Mouse (Mus musculus) neural tube, embryonic 11.5 days (tissue): ENCODE results near the gene Mgat4b. TPM values are rescaled to one million over a fixed set of nuclear protein-coding genes. Genes with fewer than 3 reads are reported as not detected.
A peak's percentile ranks its signal among the peaks of the same experiment; 100 is the strongest.

ENCODE experiments used
- ATAC-seq: fragments of 200-750 bp; cut with Nextera tagmentation; 2 replicates; pipeline ENCODE4 v1.8.0; 2017; ENCODE audit warnings: moderate number of reproducible peaks, mild to moderate bottlenecking, moderate TSS enrichment, moderate library complexity; ENCODE audit not compliant: insufficient read depth, low FRiP score, low TSS enrichment
- DNase-seq: peaks from one replicate; pipeline ENCODE4 v3.0.0-alpha.2; 2015; ENCODE audit warnings: low spot score
- H3K27ac ChIP-seq: fragments of 300-500 bp; sonication (generic); 2 replicates; pipeline ENCODE4 v1.5.1; 2014; ENCODE audit warnings: low read depth, mild to moderate bottlenecking, low read length
- H3K27me3 ChIP-seq: fragments of 300-500 bp; sonication (generic); 2 replicates; pipeline ENCODE4 v1.6.1; 2014; ENCODE audit warnings: mild to moderate bottlenecking, low read length, mixed read lengths; ENCODE audit not compliant: control insufficient read depth, insufficient read depth
- H3K36me3 ChIP-seq: fragments of 300-500 bp; sonication (generic); 2 replicates; pipeline ENCODE4 v1.6.1; 2014; ENCODE audit warnings: mild to moderate bottlenecking, low read length, moderate library complexity, mixed read lengths; ENCODE audit not compliant: control insufficient read depth, insufficient read depth
- H3K4me1 ChIP-seq: fragments of 300-500 bp; sonication (generic); 2 replicates; pipeline ENCODE4 v1.6.1; 2014; ENCODE audit warnings: low read length, mixed read lengths; ENCODE audit not compliant: control insufficient read depth, insufficient read depth
- H3K4me2 ChIP-seq: fragments of 300-500 bp; sonication (generic); 2 replicates; pipeline ENCODE4 v1.6.1; 2014; ENCODE audit warnings: low read depth, mild to moderate bottlenecking, moderate library complexity
- H3K4me3 ChIP-seq: fragments of 300-500 bp; sonication (generic); 2 replicates; pipeline ENCODE4 v1.5.1; 2014; ENCODE audit warnings: low read depth, low read length
- H3K9ac ChIP-seq: fragments of 300-500 bp; sonication (generic); 2 replicates; pipeline ENCODE4 v1.6.1; 2014; ENCODE audit warnings: mild to moderate bottlenecking, low read length
- H3K9me3 ChIP-seq: fragments of 300-500 bp; sonication (generic); 2 replicates; pipeline ENCODE4 v1.6.1; 2016; ENCODE audit warnings: low read length; ENCODE audit not compliant: control insufficient read depth
- WGBS: fragments of 180-500 bp; shearing (Covaris S2); extraction: QIAGEN DNeasy Blood & Tissue Kit; methylation state at CpG from one replicate; pipeline ENCODE4 v1.1.7; 2014; 5-methylcytosine and 5-hydroxymethylcytosine counted together
- polyA plus RNA-seq: library from polyadenylated mRNA; unstranded; fragments of >200 nt; fragmentation: Nextera tagmentation; extraction: Ambion mirVana; gene quantifications from 2 replicates; pipeline ENCODE4 v1.2.1, GENCODE M21; 2014

Mgat4b gene
- polyA plus RNA-seq, 1 experiment from 2014 or later, result 25.1 TPM

DNA sequence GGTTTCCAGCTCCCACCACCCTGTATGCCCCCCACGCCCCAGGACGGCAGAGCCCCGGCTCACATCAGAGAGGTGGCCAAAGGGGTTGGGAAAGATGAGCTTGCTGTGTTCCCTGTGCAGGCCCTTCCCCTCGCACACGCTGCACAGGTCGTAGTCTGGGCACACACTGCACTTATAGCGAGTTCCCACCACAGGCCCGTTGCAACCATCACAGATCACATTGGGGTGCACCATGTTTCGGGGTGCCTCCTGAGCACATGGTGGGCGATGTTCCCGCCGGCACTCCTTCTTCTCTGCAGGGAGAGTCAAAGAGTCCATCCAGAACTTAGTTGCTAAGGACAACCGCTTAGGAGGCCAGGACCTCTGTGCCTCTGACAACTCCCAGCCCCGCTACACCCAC lies 3.3 kb upstream of the Mgat4b start:
- Histone ChIP-seq H3K9ac (no peak overlapping the region), H3K27me3 (no peaks in the 10 kb centered on the region), H3K4me3 (no peak overlapping the region), H3K9me3 (no peaks in the 10 kb centered on the region), H3K4me2 (no peak overlapping the region; the same call in 1 of the 2 replicates), H3K4me1 (peaks cover 2% of the 10 kb centered on the region; the same call in 1 of the 2 replicates), H3K36me3 (peaks cover 25% of the 10 kb centered on the region), H3K27ac (no peak overlapping the region)
- DNase-seq (no peak), ATAC-seq (no peak)
- WGBS, result 96% methylated on average over 14 of the region's 14 CpGs

DNA sequence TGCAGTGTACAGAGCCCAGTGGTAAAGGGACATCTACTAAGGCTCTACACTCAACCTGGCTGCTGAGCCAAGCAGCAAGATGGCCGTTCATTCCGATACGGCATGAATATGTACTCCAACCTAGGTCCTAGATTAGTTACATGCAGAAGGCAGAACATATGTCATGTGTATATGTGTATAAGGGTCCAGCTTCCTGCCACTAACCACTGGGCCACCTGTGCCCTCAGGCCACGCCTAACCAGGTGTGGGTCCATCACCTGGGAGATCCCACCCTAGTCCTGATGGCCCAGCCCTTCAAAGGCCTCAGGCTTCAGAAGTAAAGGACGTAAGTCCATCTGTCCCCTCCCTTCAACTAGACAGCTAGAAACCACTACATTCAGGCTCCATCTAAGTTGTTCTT lies 2.7 kb upstream of the Mgat4b start:
- Histone ChIP-seq H3K36me3 (peaks cover 20% of the 10 kb centered on the region), H3K4me3 (no peak overlapping the region), H3K27ac (no peak overlapping the region), H3K9me3 (no peaks in the 10 kb centered on the region), H3K9ac (no peak overlapping the region), H3K27me3 (no peaks in the 10 kb centered on the region), H3K4me2 (no peak overlapping the region), H3K4me1 (peaks cover 2% of the 10 kb centered on the region; the same call in 1 of the 2 replicates)
- WGBS, result 91% methylated on average over 5 of the region's 5 CpGs
- DNase-seq (no peak), ATAC-seq (no peak)

DNA sequence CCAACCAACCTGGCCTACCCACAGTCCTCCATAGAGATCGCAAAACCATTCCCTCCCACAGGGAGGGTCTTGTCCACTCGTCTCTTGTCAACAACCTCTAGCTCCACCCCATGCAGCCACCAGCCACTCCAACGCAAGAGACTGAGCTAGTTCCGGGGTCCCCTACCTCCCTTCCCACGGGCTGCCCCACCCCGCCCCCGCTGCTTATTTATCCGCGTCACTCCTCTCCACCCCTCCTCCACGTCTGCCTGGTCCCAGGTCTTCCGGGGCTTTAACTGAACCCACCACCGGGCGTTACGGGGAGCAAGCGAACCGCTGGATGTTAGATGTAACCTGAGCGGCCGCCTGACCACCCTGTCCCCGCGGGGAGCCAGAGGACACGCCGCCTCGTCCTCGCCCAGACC lies 587 bp upstream of the Mgat4b start:
- under 1% methylated on average over 24 of the region's 24 CpGs for WGBS
- peak overlapping the region; percentile 91 for H3K9ac ChIP-seq
- no peaks in the 10 kb centered on the region for H3K27me3 ChIP-seq
- peak overlapping the region; percentile 61 for H3K4me2 ChIP-seq
- H3K36me3 ChIP-seq, result peaks cover 11% of the 10 kb centered on the region
- peak; percentile 91 for DNase-seq
- peak overlapping the region; percentile 83 for H3K4me3 ChIP-seq
- H3K9me3 ChIP-seq, result no peaks in the 10 kb centered on the region
- H3K27ac ChIP-seq, result peak overlapping the region; percentile 92
- peaks cover 2% of the 10 kb centered on the region; the same call in 1 of the 2 replicates for H3K4me1 ChIP-seq
- ATAC-seq, result peak; percentile 92

DNA sequence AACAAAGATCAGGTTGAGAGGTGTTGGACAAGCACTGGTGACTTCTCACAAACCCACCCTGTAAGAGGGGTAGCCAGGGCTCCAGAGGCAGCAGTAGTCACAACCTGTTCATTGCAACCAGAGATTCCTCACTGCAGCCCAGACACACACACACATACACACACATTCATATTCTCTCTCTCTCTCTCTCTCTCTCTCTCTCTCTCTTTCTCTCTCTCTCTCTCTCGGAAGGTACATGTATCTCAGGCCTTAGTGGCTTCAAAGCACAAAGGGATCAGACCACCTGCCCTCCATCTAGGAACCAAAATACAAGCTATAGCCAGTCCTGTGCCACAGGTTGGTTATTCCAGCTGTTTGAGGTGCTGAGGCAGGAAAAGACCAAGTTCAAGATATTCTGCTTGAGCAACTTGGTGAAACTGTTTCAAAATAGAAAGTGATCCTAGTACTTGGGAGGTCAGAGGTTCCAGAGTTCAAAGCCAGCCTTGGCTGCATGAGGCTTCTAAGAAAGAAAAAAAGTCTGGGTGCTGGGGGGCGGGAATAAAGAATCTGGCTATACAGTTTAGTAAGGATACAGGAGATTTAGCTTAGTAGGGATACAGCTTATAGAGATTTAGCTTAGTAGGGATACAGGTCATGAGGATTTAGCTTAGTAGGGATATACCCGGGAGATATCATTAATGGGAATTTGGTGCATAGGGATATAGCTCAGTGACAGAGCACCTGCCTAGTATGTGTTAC lies 801 bp downstream of the Mgat4b start:
- DNase-seq (no peak), ATAC-seq (no peak)
- peak overlapping the region; percentile 83; the same call in 1 of the 2 replicates for H3K4me3 ChIP-seq
- no peaks in the 10 kb centered on the region for H3K9me3 ChIP-seq
- H3K4me1 ChIP-seq, result peaks cover 2% of the 10 kb centered on the region; the same call in 1 of the 2 replicates
- WGBS, result 92% methylated on average over 3 of the region's 3 CpGs
- peak overlapping the region; percentile 61; the same call in 1 of the 2 replicates for H3K4me2 ChIP-seq
- no peaks in the 10 kb centered on the region for H3K27me3 ChIP-seq
- H3K9ac ChIP-seq, result no peak overlapping the region
- H3K27ac ChIP-seq, result no peak overlapping the region; the same call in 1 of the 2 replicates
- peaks cover 11% of the 10 kb centered on the region for H3K36me3 ChIP-seq

DNA sequence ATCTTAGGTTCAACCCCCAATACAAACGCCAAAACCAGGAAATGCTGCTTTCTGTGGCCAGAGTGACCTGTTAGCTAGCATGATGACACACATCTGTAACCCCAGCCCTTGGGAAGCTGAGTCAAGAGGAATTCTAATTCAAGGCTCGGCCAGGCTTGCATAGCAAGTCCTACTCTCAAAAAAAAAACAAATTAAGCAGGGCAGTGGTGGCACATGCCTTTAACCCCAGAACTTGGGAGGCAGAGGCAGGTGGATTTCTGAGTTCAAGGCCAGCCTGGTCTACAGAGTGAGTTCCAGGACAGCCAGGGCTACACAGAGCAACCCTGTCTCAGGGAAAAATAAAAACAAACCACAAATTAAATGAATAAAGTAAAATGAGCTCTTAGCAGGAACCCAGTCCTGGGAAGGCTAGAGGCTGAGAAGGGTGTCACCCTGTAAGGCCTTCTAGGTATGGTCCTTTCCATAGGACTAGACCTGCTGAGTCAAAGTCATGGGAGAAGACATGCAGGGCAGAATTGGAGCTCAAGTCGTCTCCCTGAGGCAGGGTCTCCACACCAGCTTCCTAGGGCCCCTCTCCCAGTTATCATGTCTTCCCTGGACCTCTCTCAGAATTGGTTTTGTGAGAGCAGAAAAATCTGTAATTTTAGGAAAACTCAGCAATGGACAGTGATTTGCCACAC lies 1.5 kb downstream of the Mgat4b start:
- DNase-seq (no peak), ATAC-seq (no peak)
- 82% methylated on average over 3 of the region's 3 CpGs for WGBS
- H3K9me3 ChIP-seq, result no peaks in the 10 kb centered on the region
- H3K4me2 ChIP-seq, result no peak overlapping the region
- no peak overlapping the region for H3K9ac ChIP-seq
- peaks cover 5% of the 10 kb centered on the region; the same call in 1 of the 2 replicates for H3K36me3 ChIP-seq
- peaks cover 2% of the 10 kb centered on the region; the same call in 1 of the 2 replicates for H3K4me1 ChIP-seq
- no peaks in the 10 kb centered on the region for H3K27me3 ChIP-seq
- H3K4me3 ChIP-seq, result no peak overlapping the region
- H3K27ac ChIP-seq, result no peak overlapping the region

DNA sequence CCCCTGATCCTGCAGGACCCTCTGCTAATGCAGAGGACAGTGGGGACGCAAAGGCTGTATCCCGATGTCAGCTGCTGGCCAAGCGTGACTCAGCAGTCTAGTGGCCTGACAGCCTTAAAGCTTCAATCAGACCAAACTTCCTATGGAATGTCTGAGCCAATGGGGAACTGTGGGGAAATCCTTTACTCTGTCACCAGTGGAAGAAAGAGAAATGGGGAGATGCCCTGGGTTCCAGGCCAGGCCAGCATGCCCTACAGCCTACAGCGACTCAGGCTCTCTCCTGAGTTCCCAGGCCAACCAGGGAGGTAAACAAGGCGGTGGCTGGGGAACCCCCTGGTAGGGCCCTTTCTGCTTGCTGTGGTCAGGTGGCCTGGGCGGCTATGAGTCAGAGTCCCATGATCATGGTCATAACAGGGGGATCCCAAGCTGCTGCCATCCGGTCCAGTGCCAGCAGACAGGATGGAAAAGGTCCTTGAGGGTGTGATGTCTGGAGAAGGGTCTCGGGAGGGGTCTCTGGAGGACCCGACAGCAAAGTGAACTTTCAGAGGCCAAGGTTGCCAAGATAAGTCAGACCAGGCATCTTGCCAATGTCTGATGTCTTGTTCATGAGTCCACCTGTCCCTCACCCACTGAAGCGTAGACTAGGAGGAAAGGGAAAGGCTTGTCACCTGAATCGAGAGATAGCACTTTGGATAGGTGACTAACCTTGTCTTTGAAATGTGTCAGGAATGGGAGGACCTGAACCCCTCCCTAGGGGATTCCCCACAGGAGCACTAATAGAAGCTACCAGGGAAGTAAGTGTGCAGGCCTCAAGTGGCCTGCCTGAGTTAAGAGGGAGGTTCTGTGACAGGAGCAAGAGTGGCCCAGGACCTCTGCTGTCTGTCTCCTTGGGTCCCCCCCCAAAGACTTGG lies 2.4 kb downstream of the Mgat4b start:
- ATAC-seq (no peak), DNase-seq (no peak)
- Histone ChIP-seq H3K9me3 (no peaks in the 10 kb centered on the region), H3K27ac (no peak overlapping the region), H3K9ac (no peak overlapping the region), H3K4me3 (no peak overlapping the region), H3K4me1 (no peaks in the 10 kb centered on the region; the same call in 1 of the 2 replicates), H3K27me3 (no peaks in the 10 kb centered on the region), H3K4me2 (no peak overlapping the region), H3K36me3 (0 out of 2 replicates have a peak, but pooled peaks cover under 1% of the 10 kb centered on the region)
- WGBS, result 72% methylated on average over 11 of the region's 11 CpGs

DNA sequence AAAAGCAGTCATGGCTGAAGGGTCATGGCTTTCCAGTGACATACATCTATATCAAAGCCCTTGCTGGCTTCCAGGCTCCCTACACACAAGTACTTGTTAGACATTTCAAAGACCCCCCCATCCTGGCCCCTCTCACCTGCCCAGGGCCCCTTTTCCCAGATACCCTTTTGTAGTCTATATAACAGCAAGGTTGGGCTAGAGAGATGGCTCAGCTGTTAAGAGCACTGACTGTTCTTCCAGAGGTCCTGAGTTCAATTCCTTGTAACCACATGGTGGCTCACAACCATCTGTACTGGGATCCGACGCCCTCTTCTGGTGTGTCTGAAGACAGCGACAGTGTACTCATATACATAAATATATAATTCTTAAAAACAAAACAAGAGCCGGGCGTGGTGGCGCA lies 3.9 kb downstream of the Mgat4b start:
- Histone ChIP-seq H3K9ac (no peak overlapping the region), H3K27ac (no peak overlapping the region), H3K4me1 (no peaks in the 10 kb centered on the region; the same call in 1 of the 2 replicates), H3K4me3 (no peak overlapping the region), H3K4me2 (no peak overlapping the region), H3K27me3 (no peaks in the 10 kb centered on the region), H3K9me3 (no peaks in the 10 kb centered on the region), H3K36me3 (no peaks in the 10 kb centered on the region)
- WGBS, result 92% methylated on average over 6 of the region's 6 CpGs
- ATAC-seq, result no peak
- no peak for DNase-seq

DNA sequence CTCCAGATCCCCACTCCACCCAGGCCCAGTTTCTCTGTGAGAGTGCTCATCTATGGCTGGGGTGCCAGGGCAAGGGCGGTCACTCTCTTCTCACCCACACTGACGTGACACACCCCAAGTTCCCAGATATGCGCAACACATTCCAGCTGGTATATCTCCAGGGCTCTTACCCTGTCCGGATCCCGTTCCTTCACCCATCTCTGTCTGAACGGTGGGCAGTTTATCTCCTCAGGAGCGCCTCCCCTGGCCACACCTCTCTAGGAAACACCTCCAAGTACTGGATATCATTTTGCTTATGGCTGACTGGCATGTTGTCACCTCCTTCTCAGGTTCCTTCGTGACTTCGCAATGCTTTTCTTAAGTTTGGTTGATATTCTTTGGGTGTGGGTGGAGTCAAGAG lies 4.9 kb downstream of the Mgat4b start:
- Histone ChIP-seq H3K4me1 (no peaks in the 10 kb centered on the region; the same call in 1 of the 2 replicates), H3K27ac (no peak overlapping the region), H3K36me3 (no peaks in the 10 kb centered on the region), H3K4me3 (no peak overlapping the region), H3K9me3 (no peaks in the 10 kb centered on the region), H3K4me2 (no peak overlapping the region), H3K27me3 (no peaks in the 10 kb centered on the region), H3K9ac (no peak overlapping the region)
- ATAC-seq, result no peak
- 24% methylated on average over 9 of the region's 9 CpGs for WGBS
- no peak for DNase-seq
